Mouse (Mus musculus) kidney, adult 11 months (tissue): ENCODE results near the gene Camk1g.

Experiments
- DNase-seq: peaks from one replicate; pipeline ENCODE4 v3.0.0; 2022

Camk1g gene

DNA sequence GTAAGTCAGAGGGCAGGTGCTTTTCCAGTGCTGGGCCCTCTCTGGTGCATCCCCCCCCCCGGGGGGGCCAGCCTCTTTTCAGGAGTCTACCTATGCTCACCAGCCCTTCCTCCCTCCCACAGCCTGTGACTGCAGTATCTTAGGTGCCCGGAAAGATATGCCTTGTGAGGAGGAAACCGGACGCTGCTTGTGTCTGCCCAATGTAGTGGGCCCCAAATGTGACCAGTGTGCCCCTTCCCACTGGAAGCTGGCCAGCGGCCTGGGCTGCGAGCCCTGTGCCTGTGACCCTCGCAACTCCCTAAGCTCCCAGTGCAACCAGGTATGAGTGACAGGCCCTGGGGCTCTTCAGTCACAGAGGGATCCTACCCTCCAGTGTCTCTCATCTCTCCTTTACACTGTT, 39.5 kb downstream of the Camk1g start:
- DNase-seq, result no peak

DNA sequence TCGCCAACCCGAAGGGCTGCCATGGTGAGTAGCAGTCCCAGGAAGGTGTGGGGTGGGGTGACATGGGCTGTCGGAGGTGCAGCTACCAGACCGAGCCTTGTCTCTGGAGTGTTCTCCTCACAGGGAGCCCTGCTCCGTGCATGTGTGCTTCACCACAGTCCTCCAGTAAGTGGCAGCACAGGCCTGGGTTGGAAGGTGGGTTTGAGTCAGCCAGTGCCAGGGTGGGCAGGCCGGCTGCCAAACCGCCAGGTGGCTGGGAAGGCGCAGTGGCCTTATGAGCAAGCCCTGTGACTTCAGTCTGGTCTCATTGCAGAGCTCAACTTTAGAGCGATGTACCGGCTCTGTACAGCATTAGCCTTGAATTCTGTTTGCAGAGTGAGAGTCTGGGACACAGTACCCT, 39.9 kb downstream of the Camk1g start:
- DNase-seq, result peak; percentile 74

DNA sequence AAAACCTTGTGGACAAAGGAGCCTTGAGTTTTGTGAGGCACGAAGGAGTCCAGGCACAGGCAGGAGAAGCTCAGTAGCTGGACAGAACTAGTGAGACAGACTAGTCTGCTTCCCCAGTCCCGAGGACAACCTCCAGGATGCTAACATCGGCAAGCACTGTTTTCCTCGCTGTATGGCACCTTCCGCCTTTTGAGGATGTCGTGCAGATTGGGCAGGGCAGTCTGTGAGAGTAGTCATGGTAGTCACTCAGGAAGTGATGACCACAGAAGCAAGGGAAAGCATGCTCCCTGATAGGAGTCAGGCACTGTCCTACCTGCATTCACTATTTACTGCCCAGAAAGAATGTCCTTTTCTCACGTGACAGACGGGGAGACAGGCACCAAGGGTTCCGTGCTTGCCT, 40.5 kb downstream of the Camk1g start:
- DNase-seq, result no peak

DNA sequence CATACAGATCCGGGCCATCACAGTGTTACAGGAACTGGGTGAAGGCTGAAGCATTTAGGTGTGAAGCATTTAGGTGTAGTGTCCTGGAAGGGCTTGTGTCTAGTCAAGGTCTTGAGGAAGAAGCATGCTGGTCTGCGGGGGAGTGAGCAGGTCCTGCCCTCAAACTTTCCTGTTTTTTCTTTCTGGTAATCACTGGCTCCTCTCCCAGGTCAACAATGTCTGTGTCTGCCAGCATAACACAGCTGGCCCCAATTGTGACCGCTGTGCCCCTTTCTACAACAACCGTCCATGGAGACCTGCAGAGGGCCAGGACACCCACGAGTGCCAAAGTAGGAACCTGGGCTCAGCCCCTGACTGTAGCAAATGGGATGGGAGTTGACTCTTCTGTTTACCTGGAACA, 42.4 kb downstream of the Camk1g start:
- no peak for DNase-seq

DNA sequence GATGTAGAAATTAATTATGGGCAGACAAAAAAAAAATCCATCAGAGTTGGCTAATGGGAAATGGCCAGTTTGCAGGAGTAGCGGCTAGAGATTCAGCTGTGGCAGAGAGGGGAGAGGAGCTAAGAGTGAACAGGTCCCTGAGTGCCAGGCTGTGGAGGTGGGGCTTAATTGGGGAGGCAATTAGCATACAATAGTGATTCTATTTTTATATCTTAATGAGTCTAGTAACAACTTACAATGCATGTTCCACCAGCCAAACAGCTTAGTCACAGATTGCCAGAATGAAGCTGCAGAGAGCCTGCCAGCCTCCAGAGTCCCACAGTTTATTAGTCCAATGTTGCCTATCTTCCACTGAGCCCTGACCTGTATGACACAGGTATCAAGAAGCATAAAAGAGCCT, 42.9 kb downstream of the Camk1g start:
- peak; percentile 20 for DNase-seq

DNA sequence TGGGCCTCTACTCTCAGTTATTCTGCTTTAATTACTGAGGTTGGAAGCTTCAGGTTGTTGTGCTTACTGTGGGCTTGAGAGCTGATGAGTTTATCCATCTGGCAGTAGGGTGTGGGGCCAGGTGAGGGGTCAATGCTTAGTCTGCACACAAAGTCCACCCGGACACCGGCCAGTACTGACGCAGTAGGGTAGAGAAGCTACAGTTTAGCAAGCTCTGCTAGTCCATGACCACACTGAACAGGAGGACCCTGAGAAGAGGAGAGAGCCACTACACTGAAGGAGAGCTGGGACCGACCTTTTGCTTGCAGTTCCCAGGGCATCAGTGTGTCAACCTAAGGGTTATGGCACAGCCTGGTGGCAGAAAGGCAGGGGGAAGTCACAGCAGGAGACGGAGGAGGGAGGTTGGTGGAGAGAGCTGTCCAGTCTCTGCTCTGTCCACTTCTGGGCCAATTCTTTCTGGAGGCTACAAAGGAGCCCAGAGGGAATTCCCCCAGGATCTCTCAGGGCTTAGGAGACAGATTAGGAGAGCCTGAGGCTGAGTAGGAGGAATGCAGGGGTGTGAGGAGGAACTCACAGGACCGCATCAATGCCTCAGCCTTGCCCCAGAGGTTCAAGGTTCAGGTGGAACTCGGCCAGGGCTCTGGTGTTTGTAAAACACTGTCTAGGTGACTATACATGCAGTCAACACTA, 43.5 kb downstream of the Camk1g start:
- DNase-seq, result peak; percentile 91

DNA sequence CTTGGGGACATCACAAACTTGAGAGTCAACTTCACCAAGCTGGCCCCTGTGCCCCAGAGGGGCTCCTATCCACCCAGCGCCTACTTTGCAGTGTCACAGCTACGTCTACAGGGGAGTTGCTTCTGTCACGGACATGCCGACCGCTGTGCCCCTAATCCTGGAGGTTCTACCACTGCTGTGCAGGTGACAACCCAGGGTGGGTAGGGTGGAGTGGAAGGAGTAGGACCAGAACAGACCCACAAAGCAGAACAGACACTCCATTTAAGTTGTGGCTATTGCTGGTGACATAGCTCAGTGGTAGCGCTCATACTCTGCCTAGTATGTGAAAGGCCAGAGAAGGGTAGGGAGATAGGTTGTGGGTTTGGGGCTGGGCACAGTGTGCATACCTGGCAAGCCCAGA, 44.2 kb downstream of the Camk1g start:
- no peak for DNase-seq

DNA sequence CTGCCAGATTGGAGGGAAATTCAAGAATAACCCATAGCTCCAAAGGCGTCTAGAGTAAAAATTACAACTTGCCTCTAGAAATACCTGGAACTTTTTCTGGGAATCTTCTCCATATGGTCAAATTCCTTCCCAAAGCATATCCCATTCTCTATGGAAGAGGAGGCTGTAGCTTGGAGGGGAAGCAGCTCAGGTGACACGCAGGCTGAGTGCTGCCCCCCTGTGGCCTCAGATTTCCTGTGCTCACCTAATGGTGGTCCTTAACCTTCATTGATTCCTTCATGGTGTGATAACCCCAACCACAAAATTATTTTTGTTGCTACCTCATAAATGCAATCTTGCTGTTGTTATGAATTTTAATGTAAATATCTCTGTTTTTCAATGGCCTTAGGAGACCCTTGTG, 45.9 kb downstream of the Camk1g start:
- DNase-seq, result no peak

DNA sequence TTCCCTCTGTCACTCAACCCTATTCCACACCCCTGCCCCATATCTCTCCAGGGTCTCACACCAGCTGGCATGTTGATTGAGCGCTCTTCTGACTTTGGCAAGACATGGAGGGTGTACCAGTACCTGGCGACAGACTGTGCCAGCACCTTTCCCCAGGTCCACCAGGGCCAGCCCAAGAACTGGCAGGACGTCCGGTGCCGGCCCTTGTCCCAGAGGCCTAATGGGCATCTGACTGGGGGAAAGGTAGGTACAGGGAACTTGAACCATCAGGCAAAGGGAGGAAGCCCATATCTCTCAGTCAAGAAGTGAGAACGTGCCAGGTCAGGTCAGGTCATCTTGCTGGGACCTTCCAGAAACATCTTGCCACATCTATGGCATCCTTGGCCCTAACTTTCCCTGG, 46.4 kb downstream of the Camk1g start:
- no peak for DNase-seq

DNA sequence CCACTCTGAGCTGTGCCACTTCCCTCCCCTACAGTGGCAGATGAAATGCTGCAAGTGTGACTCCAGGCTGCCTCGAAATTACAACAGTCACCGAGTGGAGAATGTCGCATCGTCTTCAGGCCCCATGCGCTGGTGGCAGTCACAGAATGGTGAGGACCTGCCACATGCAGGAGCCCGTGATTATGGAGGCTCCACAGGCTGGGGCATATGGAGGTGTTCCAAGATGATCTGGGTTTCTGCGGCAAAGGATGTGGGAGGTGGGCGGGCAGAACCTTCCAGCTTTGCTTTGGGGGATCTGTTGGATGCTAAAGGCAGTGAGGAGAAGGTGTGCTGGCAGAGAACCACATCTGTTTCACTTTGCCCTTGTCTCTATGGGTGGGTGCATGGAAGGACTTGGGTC, 49.7 kb downstream of the Camk1g start:
- no peak for DNase-seq

DNA sequence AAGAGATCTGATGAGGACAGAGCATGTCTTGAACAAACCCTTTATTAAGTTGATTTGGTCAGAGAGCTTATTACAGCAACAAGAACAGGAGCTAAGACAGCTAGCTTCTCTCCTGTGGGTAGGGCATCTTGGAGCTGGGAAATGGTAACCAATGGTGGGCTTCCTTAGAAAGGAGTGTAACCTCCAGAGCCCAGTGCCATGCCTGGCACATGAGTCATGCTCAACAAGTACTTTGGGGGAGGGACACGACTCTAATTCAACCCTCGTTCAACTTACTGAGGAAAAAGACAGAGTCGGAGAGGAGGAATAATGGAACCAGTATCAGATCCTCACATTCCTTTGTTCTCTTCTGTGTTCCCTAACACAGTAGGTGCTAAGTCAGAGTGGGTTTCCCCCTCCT, 50.4 kb downstream of the Camk1g start:
- no peak for DNase-seq

DNA sequence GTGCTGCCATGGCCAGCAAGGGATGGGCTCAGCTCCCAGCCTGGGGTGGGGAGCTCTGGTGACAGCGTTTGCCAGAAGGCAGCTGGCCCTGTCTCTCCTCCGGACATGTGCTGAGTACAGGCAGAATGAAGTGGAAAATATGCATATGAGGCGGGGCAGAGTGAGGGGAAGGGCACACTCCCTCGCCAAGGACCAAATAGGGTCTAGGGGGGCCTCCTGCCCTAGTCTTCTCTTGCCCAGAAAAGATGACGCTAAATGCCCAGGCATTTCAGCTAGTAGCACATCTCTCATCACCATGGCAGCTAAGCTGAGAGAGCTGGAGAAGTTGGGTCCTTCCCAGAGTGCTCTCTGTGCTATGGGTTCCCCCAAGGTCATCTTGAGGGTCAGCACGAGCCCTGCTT, 52.9 kb downstream of the Camk1g start:
- peak; percentile 31 for DNase-seq

DNA sequence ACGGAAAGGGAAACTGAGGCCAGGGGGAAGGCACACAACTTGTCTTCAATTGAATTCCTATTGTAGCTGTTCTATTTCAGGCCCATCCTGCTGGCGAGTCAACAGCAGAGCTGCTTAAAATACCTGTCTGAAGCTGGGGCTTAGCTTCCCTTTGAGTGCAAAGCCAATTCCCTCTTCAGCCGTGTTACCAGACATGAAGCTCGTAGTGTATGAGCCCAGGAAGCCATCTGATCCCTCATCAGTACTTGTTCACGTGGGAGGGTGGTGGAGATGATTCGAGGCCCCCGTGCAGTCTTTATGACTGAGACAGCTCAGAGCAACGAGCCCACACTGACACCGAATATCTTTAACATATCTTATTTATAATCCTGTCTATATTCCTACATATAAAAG, 53.7 kb downstream of the Camk1g start:
- DNase-seq, result no peak

DNA sequence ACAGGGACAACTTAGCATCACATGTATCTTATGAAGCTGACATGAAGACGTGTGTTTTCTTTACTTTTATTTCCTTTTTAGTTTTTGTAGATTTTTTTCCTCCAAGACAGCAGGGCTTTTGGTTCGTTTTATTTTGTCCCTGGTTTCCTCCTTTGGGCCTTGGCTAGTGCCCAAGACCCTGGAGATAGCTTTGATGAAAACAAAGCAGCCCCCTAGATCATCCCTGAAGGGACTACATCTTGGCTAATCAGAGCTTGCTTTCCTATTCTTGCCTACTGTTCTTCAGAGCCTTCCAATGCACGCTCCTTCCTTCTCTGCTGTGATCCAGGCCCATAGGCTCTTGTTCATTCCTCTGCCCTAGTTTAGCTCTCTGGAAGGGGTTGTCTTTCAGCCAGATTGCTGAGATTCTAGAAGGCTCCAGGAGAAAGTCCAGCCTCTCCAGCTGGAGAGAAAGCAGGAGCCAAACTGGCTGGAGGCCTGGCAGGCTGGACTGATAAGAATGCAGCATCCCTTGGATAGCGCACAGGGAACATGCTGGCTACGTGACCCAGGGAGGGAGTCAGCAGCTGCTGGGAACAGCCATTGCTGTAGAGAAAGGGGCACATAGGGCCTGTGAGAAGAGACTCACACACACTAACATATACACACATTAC, 54.3 kb downstream of the Camk1g start:
- peak; percentile 79 for DNase-seq

DNA sequence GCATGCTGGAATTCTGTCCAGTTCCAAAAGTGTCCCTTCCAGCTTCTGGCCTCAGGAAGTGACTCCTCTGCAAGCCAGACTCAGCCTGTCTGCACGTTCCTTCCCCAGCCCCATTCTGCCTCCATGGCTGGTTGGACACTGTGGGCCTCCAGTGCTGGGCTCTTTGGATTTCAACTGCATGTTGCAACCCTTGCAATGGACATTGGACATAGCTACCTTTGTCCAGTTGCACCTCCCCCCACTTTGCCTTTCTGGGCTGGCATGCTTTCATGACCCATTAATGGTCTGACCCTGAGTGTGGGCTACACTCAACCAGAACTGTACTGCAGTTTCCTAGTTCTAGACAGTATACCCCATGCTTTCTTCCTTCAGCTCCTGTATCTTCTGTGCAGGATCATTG, 58.5 kb downstream of the Camk1g start:
- peak; percentile 87 for DNase-seq

DNA sequence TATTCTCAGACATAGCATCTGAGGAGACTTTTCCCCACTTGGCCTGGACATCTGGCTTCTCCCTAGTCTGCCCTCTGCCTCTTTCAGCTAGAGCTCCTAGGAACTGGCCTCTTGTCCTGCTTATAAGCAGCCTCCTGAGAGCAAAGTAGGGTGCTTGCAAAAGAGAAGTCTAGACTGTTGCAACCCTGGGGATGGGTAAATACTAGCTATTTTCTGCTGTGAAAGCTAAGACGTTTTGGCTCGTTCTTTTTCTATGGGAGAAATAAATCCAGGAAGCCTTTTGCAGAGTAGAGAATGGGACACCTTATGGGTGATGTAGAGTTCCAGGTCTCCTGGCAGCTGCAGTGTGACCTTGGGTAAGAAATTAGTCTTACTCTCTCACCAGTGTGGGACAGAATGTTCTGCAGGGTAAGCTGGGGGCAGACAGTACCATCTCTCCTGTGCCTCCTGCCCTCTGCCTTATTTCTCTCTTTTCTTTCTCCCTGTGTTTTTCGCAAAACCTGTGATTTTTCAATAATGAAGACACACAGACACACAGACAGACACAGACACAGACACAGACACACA, 59.5 kb downstream of the Camk1g start:
- no peak for DNase-seq

DNA sequence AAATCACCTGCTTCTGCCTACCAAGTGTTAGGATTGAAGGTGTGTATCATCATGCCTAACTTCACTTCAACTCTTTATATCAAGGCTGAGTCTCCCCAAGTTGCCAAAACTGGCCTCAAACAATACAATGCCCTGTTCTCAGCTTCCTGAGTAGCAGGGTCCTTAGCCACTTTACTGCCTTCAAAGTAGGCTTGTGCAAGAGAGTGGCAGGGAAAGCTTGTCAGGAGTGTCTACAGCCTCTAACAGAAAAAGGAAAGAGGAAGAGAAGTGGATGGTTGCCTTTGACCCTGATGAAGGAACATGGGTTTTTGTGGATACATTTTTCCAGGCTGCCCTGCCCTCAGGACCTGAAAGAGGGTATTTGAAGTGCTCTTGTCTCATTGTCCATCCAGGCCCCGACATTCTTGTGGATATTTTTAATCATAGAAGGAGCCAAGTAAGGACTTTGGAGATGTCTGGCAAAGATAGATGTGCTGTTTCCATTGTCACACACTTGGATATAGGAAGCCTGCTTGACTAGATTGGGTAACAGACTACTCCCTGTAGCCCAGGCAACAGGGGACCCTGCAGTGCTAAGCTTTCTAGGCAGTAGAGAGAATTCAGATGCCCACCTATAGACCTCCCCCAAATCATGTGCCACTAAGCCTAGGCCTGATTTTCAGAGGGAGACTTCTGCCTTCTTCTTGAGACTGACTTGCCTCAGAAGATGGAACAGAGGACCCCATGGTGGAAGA, 60.1 kb downstream of the Camk1g start:
- DNase-seq, result no peak

DNA sequence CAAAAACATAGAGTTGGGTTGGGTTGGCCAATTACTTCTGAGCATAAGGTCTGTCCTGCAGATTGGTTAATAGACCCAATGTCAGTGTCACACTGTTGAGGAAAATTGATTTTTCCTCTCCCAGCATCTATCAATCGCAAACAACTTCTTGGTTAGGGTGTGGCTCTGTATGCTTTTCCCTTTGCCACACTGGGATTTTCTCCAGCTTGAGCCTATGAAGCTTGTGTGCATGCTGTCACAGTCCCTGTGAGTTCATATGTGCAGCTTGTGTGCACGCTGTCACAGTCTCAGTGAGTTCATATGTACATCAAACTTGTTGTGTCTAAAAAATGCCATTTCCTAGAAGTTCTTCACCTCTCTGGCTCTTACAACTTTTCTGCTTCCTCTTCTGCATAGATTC, 63.3 kb downstream of the Camk1g start:
- no peak for DNase-seq

DNA sequence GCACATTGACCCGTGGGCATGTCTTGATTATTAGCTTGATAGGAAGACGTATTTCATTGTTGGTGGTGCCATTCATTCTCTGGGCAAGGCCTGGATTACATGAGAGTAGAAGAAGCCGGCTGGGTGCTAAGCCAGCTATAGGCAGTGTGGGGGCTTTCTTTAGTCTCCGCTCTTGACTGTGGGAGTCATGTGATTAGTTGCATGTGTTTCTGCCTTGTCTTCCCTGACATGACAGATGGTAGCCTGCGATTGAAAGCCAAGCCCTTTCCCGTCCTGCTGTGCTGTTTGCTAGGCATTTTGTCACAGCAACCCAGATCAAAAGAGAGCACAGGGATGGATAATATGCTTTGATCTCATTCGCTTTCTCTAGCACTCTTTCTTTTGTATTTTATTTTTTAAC, 64.7 kb downstream of the Camk1g start:
- no peak for DNase-seq

DNA sequence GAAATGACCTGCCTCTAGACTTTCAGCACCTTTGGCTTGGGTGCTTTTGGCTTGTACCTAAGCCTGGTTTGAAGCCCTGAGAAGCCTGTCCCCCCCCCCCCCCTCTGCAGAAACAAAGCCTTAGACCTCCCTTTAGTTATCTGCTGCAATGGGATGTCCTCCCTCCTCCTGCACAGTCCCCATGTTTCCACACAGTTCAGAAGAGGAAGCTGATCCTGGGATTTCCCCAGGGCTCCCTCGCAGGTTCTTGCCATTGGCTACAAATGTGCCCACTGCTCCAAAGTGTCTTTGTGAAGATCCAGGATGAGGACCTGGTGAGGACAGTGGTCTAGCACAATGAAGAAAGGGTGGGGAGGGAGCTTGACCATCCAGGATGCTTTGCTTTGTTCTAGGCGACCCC, 67.0 kb downstream of the Camk1g start:
- DNase-seq, result no peak

DNA sequence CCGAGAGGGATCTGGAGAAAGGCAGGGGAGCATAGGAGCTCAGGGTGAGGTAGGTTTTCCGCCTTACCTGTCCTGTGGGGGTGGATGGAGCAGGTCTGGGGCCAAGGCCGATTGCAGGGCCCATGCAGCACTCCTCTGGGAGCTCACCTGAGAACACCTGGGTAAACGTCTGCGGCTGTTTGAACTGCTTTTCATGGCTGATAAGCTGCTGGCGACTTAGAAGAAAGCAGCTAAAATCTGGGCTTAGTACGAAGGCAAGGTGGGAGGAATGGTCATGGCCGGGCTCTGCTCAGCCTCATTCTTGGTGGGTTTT, 68.0 kb downstream of the Camk1g start:
- DNase-seq, result no peak

DNA sequence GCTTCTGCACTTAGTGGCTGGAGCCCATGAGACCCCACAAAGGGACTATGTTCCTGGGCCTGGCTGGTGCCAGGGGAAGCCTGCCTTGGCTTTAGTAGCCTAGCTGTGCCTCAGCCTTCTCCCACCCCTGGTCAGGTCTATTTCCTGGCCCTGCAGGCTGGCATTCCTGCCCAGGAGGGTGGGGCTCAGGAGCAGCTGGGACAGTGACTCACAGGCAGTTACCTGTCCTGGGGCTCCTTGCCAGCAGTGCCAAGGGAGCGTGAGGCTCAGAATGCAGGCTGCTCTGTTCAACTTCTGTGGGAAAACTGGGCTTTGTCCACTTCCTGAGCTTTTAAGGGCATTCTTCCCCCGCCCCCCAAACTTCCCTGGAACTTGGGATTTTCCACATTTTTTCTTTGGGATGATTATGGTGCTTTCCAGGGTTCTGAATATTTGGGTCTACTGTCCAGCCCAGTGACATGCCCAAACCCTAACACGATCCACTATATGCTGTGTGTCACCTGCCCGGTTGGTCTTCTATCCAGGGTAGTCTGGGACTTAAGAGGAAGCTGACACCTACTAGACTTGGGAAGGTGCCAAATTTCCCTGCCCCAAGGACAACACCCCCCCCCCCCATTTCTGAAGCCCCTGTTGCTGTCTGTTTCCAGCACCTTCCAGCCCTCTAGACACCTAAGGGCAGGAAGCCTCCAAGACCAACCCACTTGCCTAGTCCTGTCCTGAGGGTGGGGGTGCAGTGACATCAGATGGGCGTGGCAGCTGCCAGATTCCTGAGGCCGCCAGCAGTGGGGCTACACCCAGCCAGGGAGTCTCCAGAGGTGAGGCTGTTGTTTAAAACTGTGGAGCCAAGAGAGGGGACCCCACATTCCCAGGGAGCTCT, 68.6 kb downstream of the Camk1g start:
- no peak for DNase-seq

DNA sequence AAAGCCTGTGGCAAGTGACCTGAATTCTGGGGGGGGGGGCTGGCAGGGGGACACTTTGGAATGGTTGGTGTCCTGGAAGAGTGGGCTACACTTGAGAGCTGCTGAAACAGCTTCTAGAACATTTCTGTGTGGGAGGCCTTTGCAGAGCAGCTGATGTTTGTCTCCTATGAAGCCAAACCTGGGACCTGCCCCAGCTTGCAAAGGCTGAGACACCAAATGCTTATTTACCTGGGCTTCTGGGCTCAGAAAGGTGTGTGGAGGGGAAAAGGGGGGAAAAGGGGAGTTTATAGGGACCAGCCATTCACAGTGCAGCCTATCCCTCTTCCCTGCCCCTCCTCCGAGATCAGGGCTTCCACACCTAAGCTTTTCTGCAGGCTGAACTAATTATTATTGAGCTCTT, 70.1 kb downstream of the Camk1g start:
- no peak for DNase-seq
